Mouse (Mus musculus) ovary, postnatal 14 days (tissue): ENCODE results near the gene Dyrk1b.
"Not testable (repeated sequence)": the region's sequence is repeated elsewhere in the genome, so short reads cannot be mapped to it uniquely, and the experiment has no call there.

Experiments
- DNase-seq: peaks from one replicate; pipeline ENCODE4 v3.0.0; 2022; ENCODE audit warnings: low spot score

The Dyrk1b gene

GRCm38 (mm10) chr7:28195414-28196098 lies 16.3 kb downstream of the Dyrk1b start:
- no peak for DNase-seq

GRCm38 (mm10) chr7:28196528-28196927 lies 17.3 kb downstream of the Dyrk1b start:
- DNase-seq = no peak

- DNase-seq = no peak
Measured at GRCm38 (mm10) chr7:28199054-28199453, 19.8 kb downstream of the Dyrk1b start.

DNA sequence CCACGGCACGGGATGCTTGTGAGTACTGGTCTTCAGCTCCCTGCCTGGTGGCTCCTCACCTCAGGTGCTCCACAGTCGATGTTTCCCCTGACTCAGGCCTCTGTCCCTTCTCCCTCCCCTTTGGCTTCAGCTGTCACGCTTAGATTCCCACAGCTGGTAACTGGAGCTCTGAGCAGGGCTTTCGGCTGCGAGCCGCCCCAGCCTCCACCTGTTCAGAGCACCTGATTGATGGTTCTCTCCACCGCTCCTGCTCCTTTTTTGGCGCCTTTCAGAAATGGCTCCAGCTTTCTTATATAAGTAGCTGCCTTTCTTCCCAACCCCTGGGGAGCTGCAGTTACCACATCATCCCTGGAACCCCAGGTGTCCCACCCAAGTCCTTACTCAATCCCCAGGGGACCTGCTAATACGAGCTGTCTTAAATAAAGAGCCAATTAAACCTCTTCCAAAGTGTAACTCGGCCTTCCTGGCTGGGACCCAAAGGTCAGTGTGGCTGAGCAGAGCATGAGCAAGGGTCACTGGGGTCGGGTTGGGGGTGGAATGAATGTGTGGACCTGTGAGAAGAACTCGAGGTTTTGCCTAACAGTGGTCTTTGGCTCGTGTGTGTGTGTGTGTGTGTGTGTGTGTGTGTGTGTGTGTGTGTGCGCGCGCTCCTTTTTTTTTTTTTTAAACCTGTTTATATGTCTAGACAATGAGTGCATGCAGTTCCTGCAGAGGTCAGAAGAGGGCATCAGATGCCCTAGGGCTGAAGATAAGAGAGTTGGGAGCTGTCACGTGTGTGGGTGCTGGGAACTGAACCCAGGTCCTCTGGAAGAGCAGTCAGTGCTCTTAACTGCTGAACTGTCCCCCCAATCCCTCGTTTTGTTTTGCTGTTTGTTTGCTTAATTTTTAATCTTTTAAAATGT lies 24.2 kb downstream of the Dyrk1b start:
- no peak for DNase-seq

- no peak for DNase-seq
Measured at GRCm38 (mm10) chr7:28206044-28206600, 26.9 kb downstream of the Dyrk1b start.

GRCm38 (mm10) chr7:28208396-28208987 lies 29.2 kb downstream of the Dyrk1b start:
- no peak for DNase-seq

DNA sequence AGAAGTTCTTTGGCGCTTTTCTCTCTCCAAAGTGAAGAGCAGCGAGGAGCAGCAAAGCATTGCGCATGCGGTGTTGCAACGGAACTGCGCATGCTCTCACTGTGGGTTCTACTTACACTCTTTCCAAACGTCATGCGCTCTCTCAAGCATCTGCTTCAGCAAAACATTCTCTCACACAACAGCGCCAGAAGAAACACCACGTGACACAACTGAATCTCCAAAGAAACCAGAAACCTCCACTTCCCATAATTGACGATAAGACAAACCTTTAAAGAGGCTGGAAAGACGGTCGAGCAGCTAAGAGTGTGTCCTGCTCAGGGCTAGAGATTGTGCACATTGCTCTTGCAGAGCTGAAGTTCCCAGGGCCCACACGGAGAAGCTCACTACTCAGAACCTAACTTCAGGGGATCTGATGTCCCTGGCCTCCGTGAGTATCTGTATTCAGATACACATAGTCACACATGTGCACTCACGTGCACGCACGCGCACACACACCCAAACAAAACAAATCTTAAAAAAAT lies 29.8 kb downstream of the Dyrk1b start:
- DNase-seq = peak; percentile 35

GRCm38 (mm10) chr7:28210731-28211130 lies 31.5 kb downstream of the Dyrk1b start:
- no peak for DNase-seq

DNA sequence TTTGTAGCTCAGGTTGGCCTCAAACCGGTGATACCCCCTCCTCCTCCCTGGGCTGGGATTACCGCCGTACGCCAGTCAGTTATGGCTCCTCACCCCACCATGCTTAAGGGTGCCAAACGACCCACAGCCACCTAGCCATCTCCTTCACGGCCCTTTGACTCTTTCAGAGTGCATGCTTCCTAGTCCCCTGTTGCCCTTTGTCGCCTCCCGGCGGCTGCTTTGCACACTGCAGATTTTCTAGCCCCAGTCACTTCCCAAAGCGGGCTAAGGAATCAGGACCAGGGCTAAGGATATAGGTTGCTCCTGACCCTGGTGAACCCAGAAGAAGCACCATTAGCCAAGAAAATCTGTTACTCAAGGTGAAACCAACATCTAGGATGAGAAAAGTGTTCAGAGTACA lies 34.9 kb downstream of the Dyrk1b start:
- peak; percentile 61 for DNase-seq

DNA sequence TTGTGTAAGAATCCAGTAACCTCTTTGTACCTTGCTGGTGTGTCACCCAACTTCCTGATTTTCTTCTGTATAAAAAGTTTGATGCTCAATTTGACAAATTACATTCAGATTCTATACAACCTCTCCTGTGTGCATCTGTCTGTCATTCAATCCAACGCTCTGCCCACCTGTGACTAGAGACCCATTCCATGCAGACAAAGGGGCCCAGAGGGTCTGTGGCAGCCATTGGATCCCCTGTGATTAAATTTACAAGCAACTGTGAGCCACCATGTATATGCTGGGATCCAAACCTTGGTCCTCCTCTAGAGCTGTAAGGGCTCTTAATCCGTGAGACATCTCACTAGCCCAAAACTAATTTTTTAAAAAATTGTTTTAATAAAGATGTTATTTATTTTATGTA lies 36.7 kb downstream of the Dyrk1b start:
- not testable (repeated sequence) for DNase-seq

GRCm38 (mm10) chr7:28217811-28218210 lies 38.5 kb downstream of the Dyrk1b start:
- DNase-seq = not testable (repeated sequence)

DNA sequence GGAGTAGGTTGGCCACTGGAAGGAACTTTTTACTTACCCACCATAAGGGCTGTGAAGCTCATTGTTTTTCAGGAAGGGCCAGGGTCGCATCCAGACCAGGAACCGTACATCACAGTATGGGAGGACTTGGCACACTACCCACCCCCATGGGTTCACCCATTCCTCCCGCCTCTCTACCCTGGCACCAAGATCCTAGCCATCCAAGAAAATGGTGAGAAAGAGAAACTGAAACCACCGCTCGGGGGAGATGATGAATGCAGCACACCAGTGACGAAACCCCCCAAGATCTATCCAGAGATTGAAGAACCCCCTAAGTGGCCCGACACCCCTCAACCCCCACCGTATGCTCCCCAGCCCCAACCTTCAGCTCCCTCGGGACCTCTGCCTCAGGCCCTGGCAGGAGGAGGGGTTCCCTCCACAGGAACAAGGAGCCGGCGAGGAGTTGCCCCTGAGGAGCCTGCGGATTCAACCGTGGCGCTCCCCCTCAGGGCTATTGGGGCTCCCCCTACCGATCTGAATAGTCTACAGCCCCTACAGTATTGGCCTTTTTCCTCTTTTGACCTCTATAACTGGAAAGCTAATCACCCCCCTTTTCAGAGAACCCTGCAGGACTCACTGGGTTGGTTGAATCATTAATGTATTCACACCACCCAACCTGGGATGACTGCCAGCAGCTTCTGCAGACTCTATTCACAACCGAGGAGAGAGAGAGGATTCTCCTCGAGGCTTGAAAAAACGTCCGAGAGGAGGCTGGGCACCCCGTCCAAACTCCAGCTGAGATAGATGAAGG lies 39.9 kb downstream of the Dyrk1b start:
- not testable (repeated sequence) for DNase-seq

DNA sequence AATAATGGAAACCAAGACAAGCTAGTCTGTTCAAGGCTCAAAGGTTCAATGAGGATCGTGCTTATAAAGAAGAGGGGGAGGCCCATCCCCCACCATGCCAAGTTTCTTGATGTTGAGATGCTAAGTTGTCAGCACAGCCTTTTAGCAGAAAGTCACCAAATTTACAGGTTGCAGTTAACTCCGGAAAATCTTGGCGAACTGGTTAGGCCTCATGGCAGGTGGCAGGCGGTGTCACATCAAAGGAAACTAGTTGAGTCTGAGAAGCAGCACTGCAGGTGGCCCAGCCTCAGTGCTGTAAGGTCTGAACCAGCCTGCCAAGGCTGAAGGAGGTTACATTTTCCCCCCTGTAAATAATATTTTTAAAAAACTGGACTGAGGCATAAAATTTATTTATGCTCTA lies 47.6 kb downstream of the Dyrk1b start:
- not testable (repeated sequence) for DNase-seq

DNA sequence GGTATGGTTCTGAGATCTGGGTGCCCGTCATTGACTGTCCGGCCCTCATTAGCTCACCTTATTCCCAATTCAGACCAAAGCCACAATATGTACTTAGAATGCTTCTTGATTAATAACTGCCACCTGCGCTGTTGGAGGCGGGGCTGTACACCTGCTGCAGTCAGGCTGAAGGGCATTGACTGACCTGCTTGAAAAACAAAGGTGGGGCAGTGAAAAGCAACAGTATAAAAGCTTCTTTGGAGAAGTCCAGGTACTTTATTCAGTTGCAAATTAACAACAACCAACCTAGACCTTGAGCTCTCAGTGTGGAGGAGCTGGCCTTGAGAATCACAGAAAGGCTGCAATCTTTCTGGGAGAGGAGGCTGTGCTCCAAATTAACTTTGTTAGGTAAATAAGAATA lies 48.2 kb downstream of the Dyrk1b start:
- DNase-seq = not testable (repeated sequence)
